Mouse (Mus musculus): ENCODE measurements at regions not wholly inside any gene's neighbourhood (a gene's known extent, or its start where the extent isn't known, plus 50 kb on each side); places are given as distances from the start of the nearest gene placed in this dataset.

- DNase-seq (ENCODE audit: low spot score): peak; percentile 9
Measured at GRCm38 (mm10) chr7:8068092-8068491, 93.4 kb downstream of the Vmn2r41 start.

All from urinary bladder, postnatal 10 days (tissue).